Mouse (Mus musculus): ENCODE data around the gene Ttll13. TPM values are rescaled to one million over a fixed set of nuclear protein-coding genes. Genes with fewer than 3 reads are reported as not detected.
A peak's percentile ranks its signal among the peaks of the same experiment; 100 is the strongest.

The Ttll13 gene
- polyA plus RNA-seq, 1 experiment from 2014 or later = 1.2 TPM

GRCm38 (mm10) chr7:80216566-80216965, 29.6 kb upstream of the Ttll13 start:
- peaks cover 52% of the 10 kb centered on the region for H3K36me3 ChIP-seq
- no peak for ATAC-seq (ENCODE audit: insufficient number of reproducible peaks, insufficient read depth, low FRiP score, low TSS enrichment)

GRCm38 (mm10) chr7:80218666-80219065, 27.5 kb upstream of the Ttll13 start:
- no peak overlapping the region for H3K4me3 ChIP-seq
- H3K9ac ChIP-seq = no peak overlapping the region
- H3K4me1 ChIP-seq = peaks cover 4% of the 10 kb centered on the region
- H3K36me3 ChIP-seq = peaks cover 61% of the 10 kb centered on the region
- H3K4me2 ChIP-seq (replicated peaks) = no peak overlapping the region
- no peak for ATAC-seq (ENCODE audit: insufficient number of reproducible peaks, insufficient read depth, low FRiP score, low TSS enrichment)
- no peaks in the 10 kb centered on the region for H3K27me3 ChIP-seq
- H3K9me3 ChIP-seq = no peaks in the 10 kb centered on the region
- whole genome bisulfite sequencing = 89% methylated on average over 9 of the region's 9 CpGs
- H3K27ac ChIP-seq = no peak overlapping the region

More at GRCm38 (mm10) chr7:80216566-80216965, 29.6 kb upstream of the Ttll13 start:
- H3K4me2 ChIP-seq (replicated peaks) = no peak overlapping the region
- no peaks in the 10 kb centered on the region for H3K9me3 ChIP-seq
- H3K4me3 ChIP-seq = no peak overlapping the region
- peaks cover 4% of the 10 kb centered on the region for H3K4me1 ChIP-seq
- 75% methylated on average over 8 of the region's 8 CpGs for WGBS
- no peak overlapping the region for H3K9ac ChIP-seq
- no peaks in the 10 kb centered on the region for H3K27me3 ChIP-seq
- H3K27ac ChIP-seq = no peak overlapping the region

- Histone ChIP-seq H3K27ac (no peak overlapping the region), H3K4me2 (replicated peaks) (no peak overlapping the region), H3K27me3 (no peaks in the 10 kb centered on the region), H3K36me3 (peaks cover 78% of the 10 kb centered on the region), H3K9me3 (no peaks in the 10 kb centered on the region), H3K4me1 (peaks cover under 1% of the 10 kb centered on the region), H3K9ac (no peak overlapping the region), H3K4me3 (no peak overlapping the region)
- no peak for ATAC-seq (ENCODE audit: insufficient number of reproducible peaks, insufficient read depth, low FRiP score, low TSS enrichment)
- WGBS = 92% methylated on average over 9 of the region's 9 CpGs
Measured at GRCm38 (mm10) chr7:80220237-80220797, 25.9 kb upstream of the Ttll13 start.

GRCm38 (mm10) chr7:80221179-80221750, 24.9 kb upstream of the Ttll13 start:
- Histone ChIP-seq H3K9ac (no peak overlapping the region), H3K4me1 (no peaks in the 10 kb centered on the region), H3K27ac (no peak overlapping the region), H3K36me3 (peaks cover 76% of the 10 kb centered on the region), H3K9me3 (no peaks in the 10 kb centered on the region), H3K27me3 (no peaks in the 10 kb centered on the region), H3K4me3 (no peak overlapping the region), H3K4me2 (replicated peaks) (no peak overlapping the region)
- ATAC-seq (ENCODE audit: insufficient number of reproducible peaks, insufficient read depth, low FRiP score, low TSS enrichment) = no peak
- 94% methylated on average over 4 of the region's 4 CpGs for WGBS

GRCm38 (mm10) chr7:80227065-80227464, 19.1 kb upstream of the Ttll13 start:
- WGBS = 97% methylated on average over 4 of the region's 4 CpGs
- no peak overlapping the region for H3K27ac ChIP-seq
- ATAC-seq (ENCODE audit: insufficient number of reproducible peaks, insufficient read depth, low FRiP score, low TSS enrichment) = no peak
- H3K4me3 ChIP-seq = no peak overlapping the region
- no peak overlapping the region for H3K9ac ChIP-seq
- no peaks in the 10 kb centered on the region for H3K27me3 ChIP-seq
- no peaks in the 10 kb centered on the region for H3K9me3 ChIP-seq
- no peak overlapping the region for H3K4me2 ChIP-seq (replicated peaks)
- H3K4me1 ChIP-seq = peaks cover 5% of the 10 kb centered on the region
- H3K36me3 ChIP-seq = peaks cover 43% of the 10 kb centered on the region

GRCm38 (mm10) chr7:80230196-80230595, 16.0 kb upstream of the Ttll13 start:
- no peak for ATAC-seq (ENCODE audit: insufficient number of reproducible peaks, insufficient read depth, low FRiP score, low TSS enrichment)
- H3K4me2 ChIP-seq (replicated peaks) = no peak overlapping the region
- H3K27ac ChIP-seq = no peak overlapping the region
- WGBS = 78% methylated on average over 6 of the region's 6 CpGs
- H3K27me3 ChIP-seq = no peaks in the 10 kb centered on the region
- no peak overlapping the region for H3K4me3 ChIP-seq
- peaks cover 18% of the 10 kb centered on the region for H3K36me3 ChIP-seq
- H3K4me1 ChIP-seq = peaks cover 11% of the 10 kb centered on the region
- no peak overlapping the region for H3K9ac ChIP-seq
- no peaks in the 10 kb centered on the region for H3K9me3 ChIP-seq

- H3K9me3 ChIP-seq = no peaks in the 10 kb centered on the region
- peaks cover 6% of the 10 kb centered on the region; the same call in 1 of the 2 replicates for H3K36me3 ChIP-seq
- peak; percentile 48; the same call in 1 of the 2 replicates for ATAC-seq (ENCODE audit: insufficient number of reproducible peaks, insufficient read depth, low FRiP score, low TSS enrichment)
- H3K4me3 ChIP-seq = peak overlapping the region; percentile 62
- no peaks in the 10 kb centered on the region for H3K27me3 ChIP-seq
- peak overlapping the region; percentile 55 for H3K9ac ChIP-seq
- peak overlapping the region; percentile 82 for H3K4me2 ChIP-seq (replicated peaks)
- peaks cover 11% of the 10 kb centered on the region for H3K4me1 ChIP-seq
- no peak overlapping the region for H3K27ac ChIP-seq
- 1% methylated on average over 29 of the region's 29 CpGs for WGBS
Measured at GRCm38 (mm10) chr7:80231971-80232488, 14.1 kb upstream of the Ttll13 start.

- Histone ChIP-seq H3K27ac (peak within 1 kb of the TSS; percentile 4; the same call in 1 of the 2 replicates), H3K4me1 (peaks cover 11% of the 10 kb centered on the region), H3K9ac (peak within 1 kb of the TSS; percentile 55), H3K4me2 (replicated peaks) (peak within 1 kb of the TSS; percentile 82), H3K4me3 (peak within 1 kb of the TSS; percentile 62), H3K27me3 (no peaks in the 10 kb centered on the region), H3K9me3 (no peaks in the 10 kb centered on the region), H3K36me3 (peaks cover under 1% of the 10 kb centered on the region; the same call in 1 of the 2 replicates)
- under 1% methylated on average over 56 of the region's 56 CpGs for WGBS
- ATAC-seq (ENCODE audit: insufficient number of reproducible peaks, insufficient read depth, low FRiP score, low TSS enrichment) = peak; percentile 98
Measured at GRCm38 (mm10) chr7:80232489-80233029, 13.6 kb upstream of the Ttll13 start, which contains the start of the genes Cib1 and Gdpgp1. Cib1 (minus strand) TSS chr7:80232813. Gdpgp1 (plus strand) TSS chr7:80232865.

- Histone ChIP-seq H3K9ac (no peak overlapping the region), H3K9me3 (no peaks in the 10 kb centered on the region), H3K4me1 (peaks cover 11% of the 10 kb centered on the region), H3K27me3 (no peaks in the 10 kb centered on the region), H3K27ac (no peak overlapping the region), H3K36me3 (peaks cover 7% of the 10 kb centered on the region), H3K4me3 (no peak overlapping the region), H3K4me2 (replicated peaks) (peak overlapping the region; percentile 82)
- 84% methylated on average over 9 of the region's 9 CpGs for WGBS
- no peak for ATAC-seq (ENCODE audit: insufficient number of reproducible peaks, insufficient read depth, low FRiP score, low TSS enrichment)
Measured at GRCm38 (mm10) chr7:80233799-80234198, 12.4 kb upstream of the Ttll13 start.

- H3K4me3 ChIP-seq = no peak overlapping the region
- H3K27me3 ChIP-seq = no peaks in the 10 kb centered on the region
- no peaks in the 10 kb centered on the region for H3K9me3 ChIP-seq
- 86% methylated on average over 10 of the region's 10 CpGs for WGBS
- no peak overlapping the region for H3K4me2 ChIP-seq (replicated peaks)
- no peak overlapping the region for H3K27ac ChIP-seq
- ATAC-seq (ENCODE audit: insufficient number of reproducible peaks, insufficient read depth, low FRiP score, low TSS enrichment) = no peak
- H3K9ac ChIP-seq = no peak overlapping the region
- peaks cover 6% of the 10 kb centered on the region for H3K4me1 ChIP-seq
- H3K36me3 ChIP-seq = peaks cover 25% of the 10 kb centered on the region
Measured at GRCm38 (mm10) chr7:80238542-80238941, 7.6 kb upstream of the Ttll13 start.

GRCm38 (mm10) chr7:80241661-80242060, 4.5 kb upstream of the Ttll13 start:
- no peak for ATAC-seq (ENCODE audit: insufficient number of reproducible peaks, insufficient read depth, low FRiP score, low TSS enrichment)

GRCm38 (mm10) chr7:80244851-80245250, 1.3 kb upstream of the Ttll13 start:
- Histone ChIP-seq H3K27me3 (no peaks in the 10 kb centered on the region), H3K4me2 (replicated peaks) (no peak overlapping the region), H3K36me3 (peaks cover 9% of the 10 kb centered on the region), H3K9me3 (0 out of 2 replicates have a peak, but pooled peaks cover 4% of the 10 kb centered on the region), H3K9ac (no peak overlapping the region), H3K4me3 (no peak overlapping the region), H3K4me1 (no peaks in the 10 kb centered on the region), H3K27ac (no peak overlapping the region)
- no peak for ATAC-seq (ENCODE audit: insufficient number of reproducible peaks, insufficient read depth, low FRiP score, low TSS enrichment)
- 90% methylated on average over 4 of the region's 4 CpGs for WGBS

More at GRCm38 (mm10) chr7:80241661-80242060, 4.5 kb upstream of the Ttll13 start:
- H3K27me3 ChIP-seq = no peaks in the 10 kb centered on the region
- H3K4me1 ChIP-seq = no peaks in the 10 kb centered on the region
- no peak overlapping the region for H3K27ac ChIP-seq
- WGBS = 86% methylated on average over 4 of the region's 4 CpGs
- no peak overlapping the region for H3K9ac ChIP-seq
- no peak overlapping the region for H3K4me2 ChIP-seq (replicated peaks)
- 0 out of 2 replicates have a peak, but pooled peaks cover 4% of the 10 kb centered on the region for H3K9me3 ChIP-seq
- H3K4me3 ChIP-seq = no peak overlapping the region
- peaks cover 25% of the 10 kb centered on the region for H3K36me3 ChIP-seq

Measured in embryonic facial prominence, embryonic 12.5 days (tissue).